Mouse (Mus musculus) kidney, postnatal 36 days (tissue): ENCODE results near the gene Tecr.

Experiments used
- DNase-seq, 2 experiments: peaks; one replicate each; pipeline ENCODE4 v3.0.0; 2021 to 2022; ENCODE audit warnings: mixed read lengths in 2 of 2

Tecr gene

GRCm38 (mm10) chr8:83607661-83608397 lies at the start of gene Tecr, which contains the start of gene Dnajb1:
Gene Tecr (minus strand): TSS chr8:83607971.
Gene Dnajb1 (plus strand): TSS chr8:83608193.
- DNase-seq: peak; percentile 100

- DNase-seq: peak in 1 of 2 experiments; percentile 55
Measured at GRCm38 (mm10) chr8:83656484-83657246, 48.9 kb upstream of the Tecr start.

GRCm38 (mm10) chr8:83656043-83656442 lies 48.3 kb upstream of the Tecr start:
- DNase-seq: no peak

GRCm38 (mm10) chr8:83654725-83655124 lies 47.0 kb upstream of the Tecr start:
- DNase-seq: no peak

GRCm38 (mm10) chr8:83653662-83654017 lies 45.9 kb upstream of the Tecr start:
- no peak for DNase-seq

GRCm38 (mm10) chr8:83652744-83653661 lies 45.2 kb upstream of the Tecr start:
- no peak for DNase-seq

- peak; percentile 96 to 97 for DNase-seq
Measured at GRCm38 (mm10) chr8:83652030-83652743, 44.4 kb upstream of the Tecr start, which contains the start of gene Gipc1. Gene Gipc1 (plus strand): TSS chr8:83652677.

- no peak for DNase-seq
Measured at GRCm38 (mm10) chr8:83649699-83650098, 41.9 kb upstream of the Tecr start.

- DNase-seq: no peak
Measured at GRCm38 (mm10) chr8:83648031-83648430, 40.3 kb upstream of the Tecr start.

- no peak for DNase-seq
Measured at GRCm38 (mm10) chr8:83647511-83647910, 39.7 kb upstream of the Tecr start.

- no peak for DNase-seq
Measured at GRCm38 (mm10) chr8:83639649-83640048, 31.9 kb upstream of the Tecr start.

GRCm38 (mm10) chr8:83638856-83639255 lies 31.1 kb upstream of the Tecr start:
- no peak for DNase-seq

GRCm38 (mm10) chr8:83632083-83632707 lies 24.4 kb upstream of the Tecr start:
- DNase-seq: no peak

GRCm38 (mm10) chr8:83625676-83626299 lies 18.0 kb upstream of the Tecr start:
- DNase-seq: no peak

- peak; percentile 41 to 76 for DNase-seq
Measured at GRCm38 (mm10) chr8:83624739-83625138, 17.0 kb upstream of the Tecr start.

- DNase-seq: no peak
Measured at GRCm38 (mm10) chr8:83623549-83623948, 15.8 kb upstream of the Tecr start.

- peak; percentile 88 to 95 for DNase-seq
Measured at GRCm38 (mm10) chr8:83622389-83622989, 14.7 kb upstream of the Tecr start.

GRCm38 (mm10) chr8:83621691-83622388 lies 14.1 kb upstream of the Tecr start:
- no peak for DNase-seq

- DNase-seq: no peak
Measured at GRCm38 (mm10) chr8:83619568-83620285, 12.0 kb upstream of the Tecr start.
